Mouse (Mus musculus): ENCODE data around the gene Gdpd1.

- TF ChIP-seq GATA1 (IDR thresholded peaks at IDR 0.05; ENCODE audit: borderline replicate concordance, low read length) (no peak), FLI1 (IDR thresholded peaks at IDR 0.05; ENCODE audit: low read length) (no peak)
Measured at GRCm38 (mm10) chr11:87018081-87018480, 55.8 kb downstream of the Gdpd1 start.

Measured in megakaryocyte, embryonic 14.5 days (primary cell).